Mouse (Mus musculus) megakaryocyte, embryonic 14.5 days (primary cell): ENCODE results near the gene Clic4. TPM values are rescaled to one million over a fixed set of nuclear protein-coding genes. Genes with fewer than 3 reads are reported as not detected.

Source experiments
- H3K27me3 ChIP-seq: replicated peaks from 2 replicates; pipeline ENCODE3; 2012; ENCODE audit warnings: inconsistent platforms
- H3K36me3 ChIP-seq: replicated peaks from 2 replicates; pipeline ENCODE3; 2012; ENCODE audit warnings: low read length, inconsistent platforms, mixed read lengths
- H3K4me1 ChIP-seq: 2 replicates; pipeline ENCODE4 v1.6.1; 2012; ENCODE audit warnings: inconsistent platforms
- H3K4me3 ChIP-seq: replicated peaks from 2 replicates; pipeline ENCODE3; 2012; ENCODE audit warnings: moderate library complexity, mild to moderate bottlenecking, inconsistent platforms
- H3K9me3 ChIP-seq: 2 replicates; pipeline ENCODE4 v1.6.1; 2012; ENCODE audit warnings: inconsistent platforms
- FLI1 ChIP-seq: IDR thresholded peaks from 2 replicates; pipeline ENCODE4 v1.6.1; 2012; ENCODE audit warnings: low read length, inconsistent platforms, mixed read lengths
- GATA1 ChIP-seq: IDR thresholded peaks from 3 replicates; pipeline ENCODE4 v1.6.1; 2012; ENCODE audit warnings: mixed read lengths, low read length, inconsistent platforms, borderline replicate concordance
- polyA plus RNA-seq: library from polyadenylated mRNA; stranded (reverse); fragments of >175 nt; gene quantifications from 2 replicates; pipeline ENCODE4 v1.2.3, GENCODE M21; 2012; ENCODE audit warnings: low replicate concordance; ENCODE audit not compliant: insufficient read depth

Clic4 gene
- polyA plus RNA-seq, 1 experiment = 27.6 TPM

GRCm38 (mm10) chr4:135240329-135240728 is 32.3 kb downstream of the Clic4 start:
- Histone ChIP-seq H3K4me3 (peak overlapping the region; percentile 86), H3K4me1 (peaks cover 100% of the 10 kb centered on the region), H3K27me3 (no peaks in the 10 kb centered on the region), H3K36me3 (peaks cover 67% of the 10 kb centered on the region), H3K9me3 (no peaks in the 10 kb centered on the region)
- TF ChIP-seq FLI1 (no peak), GATA1 (no peak)

GRCm38 (mm10) chr4:135238706-135239510 is 33.7 kb downstream of the Clic4 start:
- no peaks in the 10 kb centered on the region for H3K27me3 ChIP-seq
- no peaks in the 10 kb centered on the region for H3K9me3 ChIP-seq
- H3K4me1 ChIP-seq = peaks cover 100% of the 10 kb centered on the region
- TF ChIP-seq FLI1 = no peak
- no peak for TF ChIP-seq GATA1
- H3K36me3 ChIP-seq = peaks cover 72% of the 10 kb centered on the region
- peak overlapping the region; percentile 87 for H3K4me3 ChIP-seq

- peak overlapping the region; percentile 76 for H3K4me3 ChIP-seq
- no peaks in the 10 kb centered on the region for H3K9me3 ChIP-seq
- peaks cover 99% of the 10 kb centered on the region for H3K4me1 ChIP-seq
- peaks cover 80% of the 10 kb centered on the region for H3K36me3 ChIP-seq
- H3K27me3 ChIP-seq = no peaks in the 10 kb centered on the region
- no peak for TF ChIP-seq FLI1
- no peak for TF ChIP-seq GATA1
Measured at GRCm38 (mm10) chr4:135236658-135237057, 36.0 kb downstream of the Clic4 start.

- H3K36me3 ChIP-seq = peaks cover 91% of the 10 kb centered on the region
- TF ChIP-seq GATA1 (no peak), FLI1 (no peak)
- H3K9me3 ChIP-seq = no peaks in the 10 kb centered on the region
- peaks cover 99% of the 10 kb centered on the region for H3K4me1 ChIP-seq
- H3K4me3 ChIP-seq = peak overlapping the region; percentile 65
- H3K27me3 ChIP-seq = no peaks in the 10 kb centered on the region
Measured at GRCm38 (mm10) chr4:135235546-135235945, 37.1 kb downstream of the Clic4 start.

DNA sequence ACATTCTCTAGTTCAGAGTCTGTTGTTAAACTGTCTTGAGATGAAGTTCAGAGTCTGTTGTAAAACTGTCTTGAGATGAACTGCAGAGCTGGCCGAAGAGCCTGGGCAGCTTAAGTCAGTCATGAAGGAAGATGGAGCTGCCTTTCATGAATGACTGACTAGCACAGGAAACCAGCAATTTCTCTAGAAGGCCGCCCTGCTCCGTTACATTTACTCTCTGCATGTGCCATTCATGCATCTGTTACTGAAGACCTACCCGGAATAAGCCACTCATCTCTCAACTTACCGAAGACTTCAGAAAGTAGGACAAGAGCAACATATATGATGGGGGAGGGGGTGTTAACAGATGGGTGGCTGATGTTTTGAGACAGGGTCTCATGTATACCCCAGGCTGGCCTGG is 40.1 kb downstream of the Clic4 start:
- Histone ChIP-seq H3K4me1 (peaks cover 99% of the 10 kb centered on the region), H3K36me3 (peaks cover 86% of the 10 kb centered on the region), H3K9me3 (no peaks in the 10 kb centered on the region), H3K27me3 (no peaks in the 10 kb centered on the region), H3K4me3 (no peak overlapping the region)
- TF ChIP-seq GATA1 (no peak), FLI1 (no peak)

GRCm38 (mm10) chr4:135231543-135231942 is 41.1 kb downstream of the Clic4 start:
- no peak for TF ChIP-seq GATA1
- TF ChIP-seq FLI1 = no peak
- Histone ChIP-seq H3K27me3 (no peaks in the 10 kb centered on the region), H3K9me3 (no peaks in the 10 kb centered on the region), H3K4me3 (peak overlapping the region; percentile 10), H3K36me3 (peaks cover 84% of the 10 kb centered on the region), H3K4me1 (peaks cover 99% of the 10 kb centered on the region)

DNA sequence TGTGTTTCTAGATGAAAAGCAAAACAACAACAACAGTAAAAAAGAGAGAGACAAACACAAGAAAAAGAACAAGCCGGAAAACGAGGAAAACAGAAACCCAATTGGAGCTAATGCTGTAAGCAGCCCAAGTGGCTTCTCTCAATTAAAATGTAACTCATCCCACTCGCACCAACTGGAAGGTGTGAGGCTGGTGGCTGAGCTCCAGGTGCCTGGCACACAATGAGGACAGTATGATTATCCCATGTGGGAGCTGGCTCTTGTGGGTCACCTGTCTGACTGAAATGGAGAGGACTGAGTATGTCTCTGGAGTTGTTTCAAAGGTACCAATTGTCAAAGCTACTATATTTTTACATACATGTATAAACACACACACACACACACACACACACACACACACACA is 41.5 kb downstream of the Clic4 start:
- no peak for TF ChIP-seq GATA1
- Histone ChIP-seq H3K4me1 (peaks cover 99% of the 10 kb centered on the region), H3K36me3 (peaks cover 84% of the 10 kb centered on the region)

DNA sequence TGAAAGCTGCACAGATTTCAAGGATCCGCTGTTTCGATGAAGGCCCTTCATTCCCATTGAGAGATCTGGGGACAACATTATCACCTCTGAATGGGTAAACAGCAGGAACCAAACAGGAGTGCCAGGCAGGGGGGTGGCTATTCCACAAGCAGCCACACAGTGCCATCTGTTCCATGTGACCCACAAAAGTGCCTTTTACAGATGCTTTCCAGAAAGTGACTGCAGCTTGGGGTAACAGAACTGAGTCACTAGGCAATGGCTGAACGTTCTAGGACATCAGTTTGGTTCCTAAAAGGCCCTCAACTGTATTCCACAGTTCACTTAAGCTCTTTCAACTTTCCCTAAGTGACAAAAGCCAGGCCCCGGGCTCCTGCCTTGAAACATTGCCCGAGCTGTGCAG is 42.0 kb downstream of the Clic4 start:
- H3K36me3 ChIP-seq = peaks cover 84% of the 10 kb centered on the region
- H3K9me3 ChIP-seq = no peaks in the 10 kb centered on the region
- peaks cover 99% of the 10 kb centered on the region for H3K4me1 ChIP-seq
- no peak for TF ChIP-seq FLI1
- TF ChIP-seq GATA1 = no peak
- no peaks in the 10 kb centered on the region for H3K27me3 ChIP-seq
- no peak overlapping the region for H3K4me3 ChIP-seq

More for the DNA sequence above, 41.5 kb downstream of the Clic4 start:
- Histone ChIP-seq H3K27me3 (no peaks in the 10 kb centered on the region), H3K4me3 (no peak overlapping the region), H3K9me3 (no peaks in the 10 kb centered on the region)

DNA sequence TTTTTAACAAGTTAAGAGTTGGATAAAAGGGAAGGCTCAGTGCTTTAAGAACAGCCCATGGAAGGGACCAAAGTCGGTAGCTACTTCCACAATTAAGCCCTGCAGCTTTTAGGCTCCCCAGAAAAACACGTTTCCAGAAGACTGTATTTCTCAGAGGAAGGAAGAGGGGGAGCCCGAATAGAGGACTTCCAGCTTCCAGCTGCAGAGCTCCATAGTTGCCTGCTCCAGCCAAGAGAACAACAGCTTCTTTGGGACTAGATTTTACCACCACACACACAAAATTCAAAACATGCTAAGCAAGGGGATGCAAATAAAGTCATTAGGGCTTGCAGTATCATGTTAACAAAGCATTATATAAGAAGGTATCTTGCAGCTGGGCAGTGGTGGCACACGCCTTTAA is 42.7 kb downstream of the Clic4 start:
- no peaks in the 10 kb centered on the region for H3K27me3 ChIP-seq
- no peaks in the 10 kb centered on the region for H3K9me3 ChIP-seq
- TF ChIP-seq GATA1 (no peak), FLI1 (no peak)
- peak overlapping the region; percentile 46 for H3K4me3 ChIP-seq
- H3K4me1 ChIP-seq = peaks cover 99% of the 10 kb centered on the region
- peaks cover 82% of the 10 kb centered on the region for H3K36me3 ChIP-seq

DNA sequence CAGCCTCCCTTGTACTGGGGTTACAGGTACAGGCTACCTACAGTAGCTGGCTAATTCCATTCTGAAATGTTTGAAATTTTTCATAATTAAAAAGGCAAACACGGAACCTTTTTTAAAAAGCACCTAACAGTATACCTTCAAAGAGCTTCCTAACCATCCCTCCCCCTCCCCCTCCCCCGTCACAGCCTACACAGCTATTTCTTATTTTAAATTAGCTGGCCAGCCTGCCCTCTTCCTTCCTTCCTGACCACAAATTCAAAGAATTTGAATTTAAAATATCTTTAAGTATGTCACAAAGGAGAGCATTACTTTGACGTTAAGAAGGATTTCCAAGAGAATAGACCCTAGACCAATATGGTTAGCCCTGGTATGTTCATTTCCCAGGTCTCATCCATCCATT is 44.5 kb downstream of the Clic4 start:
- TF ChIP-seq FLI1 = no peak
- no peak for TF ChIP-seq GATA1
- Histone ChIP-seq H3K9me3 (no peaks in the 10 kb centered on the region), H3K27me3 (no peaks in the 10 kb centered on the region), H3K36me3 (peaks cover 82% of the 10 kb centered on the region), H3K4me1 (peaks cover 99% of the 10 kb centered on the region), H3K4me3 (peak overlapping the region; percentile 81)

- Histone ChIP-seq H3K36me3 (peaks cover 84% of the 10 kb centered on the region), H3K9me3 (no peaks in the 10 kb centered on the region), H3K4me3 (peak overlapping the region; percentile 75), H3K27me3 (no peaks in the 10 kb centered on the region), H3K4me1 (peaks cover 99% of the 10 kb centered on the region)
- TF ChIP-seq GATA1 (no peak), FLI1 (no peak)
Measured at GRCm38 (mm10) chr4:135226008-135226667, 46.5 kb downstream of the Clic4 start.
